Mouse (Mus musculus): ENCODE measurements around the gene Klra7. TPM values are rescaled to one million over a fixed set of nuclear protein-coding genes. Genes with fewer than 3 reads are reported as not detected.

Klra7 gene
- polyA plus RNA-seq, 2 experiments, result not detected

Other genes with a start within 250 kb of the Klra7 start
- not detected in 2 replicates for gene Klra6, start 206.4 kb downstream of the Klra7 start, polyA plus RNA-seq (2012; rRNA removed)
- gene Klra6, start 206.4 kb downstream of the Klra7 start, polyA plus RNA-seq (2014; fragmentation: Nextera tagmentation; extraction: Ambion mirVana), result not detected in 2 replicates
- not detected in 2 replicates for gene Klra4, start 166.1 kb downstream of the Klra7 start, polyA plus RNA-seq (2012; rRNA removed)
- not detected in 2 replicates for gene Klra4, start 166.1 kb downstream of the Klra7 start, polyA plus RNA-seq (2014; fragmentation: Nextera tagmentation; extraction: Ambion mirVana)
- not detected in 2 replicates for gene Klra8, start 103.4 kb downstream of the Klra7 start, polyA plus RNA-seq (2012; rRNA removed)
- not detected in 2 replicates for gene Klra8, start 103.4 kb downstream of the Klra7 start, polyA plus RNA-seq (2014; fragmentation: Nextera tagmentation; extraction: Ambion mirVana)
- not detected in 2 replicates for gene Klra9, start 40.2 kb downstream of the Klra7 start, polyA plus RNA-seq (2012; rRNA removed)
- not detected in 2 replicates for gene Klra9, start 40.2 kb downstream of the Klra7 start, polyA plus RNA-seq (2014; fragmentation: Nextera tagmentation; extraction: Ambion mirVana)
- gene Klra10, start 48.6 kb upstream of the Klra7 start, polyA plus RNA-seq (2012; rRNA removed), result not detected in 2 replicates
- gene Klra10, start 48.6 kb upstream of the Klra7 start, polyA plus RNA-seq (2014; fragmentation: Nextera tagmentation; extraction: Ambion mirVana), result not detected in 2 replicates
- not detected in 2 replicates for gene Klra3, start 104.3 kb upstream of the Klra7 start, polyA plus RNA-seq (2012; rRNA removed)
- gene Klra3, start 104.3 kb upstream of the Klra7 start, polyA plus RNA-seq (2014; fragmentation: Nextera tagmentation; extraction: Ambion mirVana), result not detected in 2 replicates
- not detected in 2 replicates for gene Klra1, start 153.6 kb upstream of the Klra7 start, polyA plus RNA-seq (2012; rRNA removed)
- gene Klra1, start 153.6 kb upstream of the Klra7 start, polyA plus RNA-seq (2014; fragmentation: Nextera tagmentation; extraction: Ambion mirVana), result not detected in 2 replicates

Measured in liver, embryonic 14.5 days (tissue).